Mouse (Mus musculus): Measurements from ENCODE around the gene Gm17018. TPM values are rescaled to one million over a fixed set of nuclear protein-coding genes. Genes with fewer than 3 reads are reported as not detected.

Gene Gm17018
- 49.0 and 50.1 TPM in 2 replicates for polyA plus RNA-seq (2014; fragmentation: Nextera tagmentation; extraction: Ambion mirVana)

- peak; percentile 90 for DNase-seq (ENCODE audit: low spot score)
- peak within 1 kb of the TSS; percentile 76 for H3K4me2 ChIP-seq (ENCODE audit: low read length)
- peak within 1 kb of the TSS; percentile 52; the same call in 1 of the 2 replicates for H3K27ac ChIP-seq (ENCODE audit: low read depth, low read length)
- H3K9ac ChIP-seq (ENCODE audit: low read length): peak within 1 kb of the TSS; percentile 66
- H3K4me3 ChIP-seq (ENCODE audit: low read depth, low read length): peak within 1 kb of the TSS; percentile 58
- no peaks in the 10 kb centered on the region for H3K9me3 ChIP-seq (replicated peaks; ENCODE audit: control insufficient read depth, low read length)
- no peaks in the 10 kb centered on the region for H3K27me3 ChIP-seq (replicated peaks; ENCODE audit: control insufficient read depth, insufficient read depth, low read length)
- H3K36me3 ChIP-seq (ENCODE audit: control insufficient read depth, insufficient read depth, low read length): 0 out of 2 replicates have a peak, but pooled peaks cover 13% of the 10 kb centered on the region
- peaks cover 7% of the 10 kb centered on the region; the same call in 1 of the 2 replicates for H3K4me1 ChIP-seq (ENCODE audit: control insufficient read depth, insufficient read depth, low read length)
- under 1% methylated on average over 35 of the region's 35 CpGs for WGBS
- peak; percentile 92 for ATAC-seq
These were observed at the start of gene Gm17018, which contains the start of gene Poll for GRCm38 (mm10) chr19:45560153-45560890. Gene Gm17018 (plus strand): TSS chr19:45560615. Gene Poll (minus strand): TSS chr19:45560531.

GRCm38 (mm10) chr19:45510680-45511079 lies 49.7 kb upstream of the Gm17018 start:
- H3K4me3 ChIP-seq (ENCODE audit: low read depth, low read length): no peak overlapping the region
- DNase-seq (ENCODE audit: low spot score): no peak
- H3K27ac ChIP-seq (ENCODE audit: low read depth, low read length): no peak overlapping the region
- H3K36me3 ChIP-seq (ENCODE audit: control insufficient read depth, insufficient read depth, low read length): peaks cover 26% of the 10 kb centered on the region
- no peaks in the 10 kb centered on the region for H3K4me1 ChIP-seq (ENCODE audit: control insufficient read depth, insufficient read depth, low read length)
- H3K9me3 ChIP-seq (replicated peaks; ENCODE audit: control insufficient read depth, low read length): no peaks in the 10 kb centered on the region
- no peaks in the 10 kb centered on the region for H3K27me3 ChIP-seq (replicated peaks; ENCODE audit: control insufficient read depth, insufficient read depth, low read length)
- H3K4me2 ChIP-seq (ENCODE audit: low read length): no peak overlapping the region
- ATAC-seq: no peak
- H3K9ac ChIP-seq (ENCODE audit: low read length): no peak overlapping the region
- 79% methylated on average over 3 of the region's 3 CpGs for WGBS

GRCm38 (mm10) chr19:45511406-45511805 lies 49.0 kb upstream of the Gm17018 start:
- Histone ChIP-seq H3K9me3 (replicated peaks; ENCODE audit: control insufficient read depth, low read length) (no peaks in the 10 kb centered on the region), H3K4me2 (ENCODE audit: low read length) (no peak overlapping the region), H3K9ac (ENCODE audit: low read length) (no peak overlapping the region), H3K4me1 (ENCODE audit: control insufficient read depth, insufficient read depth, low read length) (no peaks in the 10 kb centered on the region), H3K36me3 (ENCODE audit: control insufficient read depth, insufficient read depth, low read length) (peaks cover 33% of the 10 kb centered on the region), H3K27ac (ENCODE audit: low read depth, low read length) (no peak overlapping the region), H3K4me3 (ENCODE audit: low read depth, low read length) (no peak overlapping the region), H3K27me3 (replicated peaks; ENCODE audit: control insufficient read depth, insufficient read depth, low read length) (no peaks in the 10 kb centered on the region)
- ATAC-seq (no peak), DNase-seq (ENCODE audit: low spot score) (peak; percentile 58)
- WGBS: 61% methylated on average over 4 of the region's 4 CpGs

GRCm38 (mm10) chr19:45515341-45515740 lies 45.1 kb upstream of the Gm17018 start:
- DNase-seq (ENCODE audit: low spot score) (no peak), ATAC-seq (no peak)
- no peaks in the 10 kb centered on the region for H3K27me3 ChIP-seq (replicated peaks; ENCODE audit: control insufficient read depth, insufficient read depth, low read length)
- no peak overlapping the region for H3K4me2 ChIP-seq (ENCODE audit: low read length)
- H3K4me1 ChIP-seq (ENCODE audit: control insufficient read depth, insufficient read depth, low read length): no peaks in the 10 kb centered on the region
- H3K9ac ChIP-seq (ENCODE audit: low read length): no peak overlapping the region
- H3K36me3 ChIP-seq (ENCODE audit: control insufficient read depth, insufficient read depth, low read length): peaks cover 65% of the 10 kb centered on the region
- WGBS: 94% methylated on average over 2 of the region's 2 CpGs
- no peak overlapping the region for H3K4me3 ChIP-seq (ENCODE audit: low read depth, low read length)
- H3K9me3 ChIP-seq (replicated peaks; ENCODE audit: control insufficient read depth, low read length): no peaks in the 10 kb centered on the region
- no peak overlapping the region for H3K27ac ChIP-seq (ENCODE audit: low read depth, low read length)

- WGBS: 96% methylated on average over 12 of the region's 12 CpGs
- ATAC-seq: no peak
These were observed 44.2 kb upstream of the Gm17018 start for GRCm38 (mm10) chr19:45516264-45516663.

GRCm38 (mm10) chr19:45527382-45527781 lies 33.0 kb upstream of the Gm17018 start:
- Histone ChIP-seq H3K27me3 (replicated peaks; ENCODE audit: control insufficient read depth, insufficient read depth, low read length) (no peaks in the 10 kb centered on the region), H3K4me1 (ENCODE audit: control insufficient read depth, insufficient read depth, low read length) (no peaks in the 10 kb centered on the region), H3K4me3 (ENCODE audit: low read depth, low read length) (no peak overlapping the region), H3K9me3 (replicated peaks; ENCODE audit: control insufficient read depth, low read length) (no peaks in the 10 kb centered on the region), H3K9ac (ENCODE audit: low read length) (no peak overlapping the region), H3K27ac (ENCODE audit: low read depth, low read length) (no peak overlapping the region), H3K4me2 (ENCODE audit: low read length) (no peak overlapping the region), H3K36me3 (ENCODE audit: control insufficient read depth, insufficient read depth, low read length) (peaks cover 51% of the 10 kb centered on the region)
- ATAC-seq (no peak), DNase-seq (ENCODE audit: low spot score) (no peak)
- WGBS: 86% methylated on average over 7 of the region's 7 CpGs

More at GRCm38 (mm10) chr19:45516264-45516663, 44.2 kb upstream of the Gm17018 start:
- Histone ChIP-seq H3K9ac (ENCODE audit: low read length) (no peak overlapping the region), H3K4me2 (ENCODE audit: low read length) (no peak overlapping the region), H3K27ac (ENCODE audit: low read depth, low read length) (no peak overlapping the region), H3K4me1 (ENCODE audit: control insufficient read depth, insufficient read depth, low read length) (no peaks in the 10 kb centered on the region), H3K4me3 (ENCODE audit: low read depth, low read length) (no peak overlapping the region), H3K36me3 (ENCODE audit: control insufficient read depth, insufficient read depth, low read length) (peaks cover 72% of the 10 kb centered on the region), H3K9me3 (replicated peaks; ENCODE audit: control insufficient read depth, low read length) (no peaks in the 10 kb centered on the region), H3K27me3 (replicated peaks; ENCODE audit: control insufficient read depth, insufficient read depth, low read length) (no peaks in the 10 kb centered on the region)
- no peak for DNase-seq (ENCODE audit: low spot score)

GRCm38 (mm10) chr19:45527931-45528534 lies 32.4 kb upstream of the Gm17018 start:
- 96% methylated on average over 10 of the region's 10 CpGs for WGBS
- H3K9me3 ChIP-seq (replicated peaks; ENCODE audit: control insufficient read depth, low read length): no peaks in the 10 kb centered on the region
- H3K27me3 ChIP-seq (replicated peaks; ENCODE audit: control insufficient read depth, insufficient read depth, low read length): no peaks in the 10 kb centered on the region
- no peak overlapping the region for H3K27ac ChIP-seq (ENCODE audit: low read depth, low read length)
- peaks cover 44% of the 10 kb centered on the region for H3K36me3 ChIP-seq (ENCODE audit: control insufficient read depth, insufficient read depth, low read length)
- H3K4me3 ChIP-seq (ENCODE audit: low read depth, low read length): no peak overlapping the region
- no peak overlapping the region for H3K4me2 ChIP-seq (ENCODE audit: low read length)
- no peak for ATAC-seq
- no peak overlapping the region for H3K9ac ChIP-seq (ENCODE audit: low read length)
- H3K4me1 ChIP-seq (ENCODE audit: control insufficient read depth, insufficient read depth, low read length): no peaks in the 10 kb centered on the region
- no peak for DNase-seq (ENCODE audit: low spot score)

- ATAC-seq (no peak), DNase-seq (ENCODE audit: low spot score) (no peak)
- Histone ChIP-seq H3K27me3 (replicated peaks; ENCODE audit: control insufficient read depth, insufficient read depth, low read length) (no peaks in the 10 kb centered on the region), H3K36me3 (ENCODE audit: control insufficient read depth, insufficient read depth, low read length) (peaks cover 39% of the 10 kb centered on the region), H3K4me3 (ENCODE audit: low read depth, low read length) (no peak overlapping the region), H3K9ac (ENCODE audit: low read length) (no peak overlapping the region), H3K9me3 (replicated peaks; ENCODE audit: control insufficient read depth, low read length) (no peaks in the 10 kb centered on the region), H3K27ac (ENCODE audit: low read depth, low read length) (no peak overlapping the region), H3K4me2 (ENCODE audit: low read length) (no peak overlapping the region), H3K4me1 (ENCODE audit: control insufficient read depth, insufficient read depth, low read length) (no peaks in the 10 kb centered on the region)
- WGBS: 91% methylated on average over 5 of the region's 5 CpGs
These were observed 31.1 kb upstream of the Gm17018 start for GRCm38 (mm10) chr19:45529294-45529693.
